Mouse (Mus musculus) thymus, adult 2 months (tissue): ENCODE results near the gene Gon7. TPM values are rescaled to one million over a fixed set of nuclear protein-coding genes. Genes with fewer than 3 reads are reported as not detected.

Experiments
- DNase-seq: peaks from one replicate; pipeline ENCODE4 v3.0.0; 2021
- H3K27ac ChIP-seq: fragments of 200-500 bp; 2 replicates; pipeline ENCODE4 v1.5.1; 2012; ENCODE audit warnings: low read length, control low read depth; ENCODE audit not compliant: control insufficient read depth, insufficient read depth
- H3K27me3 ChIP-seq: fragments of 200-500 bp; 2 replicates; pipeline ENCODE4 v1.6.1; 2012; ENCODE audit warnings: mild to moderate bottlenecking, low read length, moderate library complexity, mixed read lengths; ENCODE audit not compliant: control insufficient read depth, insufficient read depth
- H3K36me3 ChIP-seq: fragments of 200-500 bp; 2 replicates; pipeline ENCODE4 v1.6.1; 2012; ENCODE audit warnings: mild to moderate bottlenecking, low read length, moderate library complexity; ENCODE audit not compliant: control insufficient read depth, insufficient read depth
- H3K4me1 ChIP-seq: fragments of 200-500 bp; replicated peaks from 2 replicates; pipeline ENCODE4 v1.6.1; 2012; ENCODE audit warnings: low read length; ENCODE audit not compliant: control insufficient read depth, insufficient read depth
- H3K4me3 ChIP-seq: fragments of 200-500 bp; 2 replicates; pipeline ENCODE4 v1.5.1; 2012; ENCODE audit warnings: mild to moderate bottlenecking, low read length, control low read depth, moderate library complexity; ENCODE audit not compliant: control insufficient read depth, insufficient read depth
- CTCF ChIP-seq: fragments of 200-500 bp; IDR thresholded peaks from 2 replicates; pipeline ENCODE4 v1.5.1; 2012; ENCODE audit warnings: mild to moderate bottlenecking, control low read depth, low read length, moderate library complexity, borderline replicate concordance; ENCODE audit not compliant: control insufficient read depth, poor library complexity, insufficient read depth; ENCODE audit errors: extremely low read depth
- POLR2A ChIP-seq: fragments of 200-500 bp; IDR thresholded peaks from 2 replicates; pipeline ENCODE4 v1.6.1; 2012; ENCODE audit warnings: mild to moderate bottlenecking, low read length, control low read depth, moderate library complexity; ENCODE audit not compliant: control insufficient read depth, poor library complexity, insufficient read depth; ENCODE audit errors: extremely low read depth
- WGBS: fragments of 180-500 bp; shearing (Covaris S2); methylation state at CpG from one replicate; pipeline ENCODE4 v1.1.7; 2018; 5-methylcytosine and 5-hydroxymethylcytosine counted together
- polyA plus RNA-seq: library from polyadenylated mRNA; depleted of rRNA; stranded (reverse); fragments of >200 nt; gene quantifications from 2 replicates; pipeline ENCODE4 v1.2.3, GENCODE M21; 2012

The Gon7 gene
- polyA plus RNA-seq, 1 experiment = 19.4 TPM

DNA sequence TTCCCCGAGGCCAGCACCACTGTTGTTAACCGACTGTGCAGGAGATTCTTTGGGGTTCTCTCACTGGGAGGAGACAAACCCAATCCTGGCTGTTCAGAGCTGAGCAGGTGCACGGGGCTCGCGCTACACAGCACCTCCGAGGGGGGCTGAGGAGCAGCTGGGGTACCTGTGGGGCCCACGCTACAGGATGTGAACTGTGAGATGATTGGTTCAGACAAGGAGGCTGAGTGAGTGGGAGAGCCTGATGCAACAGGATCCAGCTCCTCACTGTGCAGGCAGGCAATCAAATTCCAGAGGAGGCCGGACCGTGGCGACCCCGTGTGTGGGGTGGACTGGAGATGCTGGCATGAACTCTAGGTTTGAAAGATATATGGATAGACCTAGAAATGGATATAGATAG lies 35.2 kb downstream of the Gon7 start:
- 44% methylated on average over 11 of the region's 11 CpGs for WGBS
- Histone ChIP-seq H3K27me3 (no peaks in the 10 kb centered on the region), H3K27ac (no peak overlapping the region), H3K36me3 (no peaks in the 10 kb centered on the region), H3K4me1 (peaks cover 8% of the 10 kb centered on the region; the same call in 1 of the 2 replicates), H3K4me3 (no peak overlapping the region)
- DNase-seq = peak; percentile 50
- TF ChIP-seq CTCF (no peak), POLR2A (no peak)

DNA sequence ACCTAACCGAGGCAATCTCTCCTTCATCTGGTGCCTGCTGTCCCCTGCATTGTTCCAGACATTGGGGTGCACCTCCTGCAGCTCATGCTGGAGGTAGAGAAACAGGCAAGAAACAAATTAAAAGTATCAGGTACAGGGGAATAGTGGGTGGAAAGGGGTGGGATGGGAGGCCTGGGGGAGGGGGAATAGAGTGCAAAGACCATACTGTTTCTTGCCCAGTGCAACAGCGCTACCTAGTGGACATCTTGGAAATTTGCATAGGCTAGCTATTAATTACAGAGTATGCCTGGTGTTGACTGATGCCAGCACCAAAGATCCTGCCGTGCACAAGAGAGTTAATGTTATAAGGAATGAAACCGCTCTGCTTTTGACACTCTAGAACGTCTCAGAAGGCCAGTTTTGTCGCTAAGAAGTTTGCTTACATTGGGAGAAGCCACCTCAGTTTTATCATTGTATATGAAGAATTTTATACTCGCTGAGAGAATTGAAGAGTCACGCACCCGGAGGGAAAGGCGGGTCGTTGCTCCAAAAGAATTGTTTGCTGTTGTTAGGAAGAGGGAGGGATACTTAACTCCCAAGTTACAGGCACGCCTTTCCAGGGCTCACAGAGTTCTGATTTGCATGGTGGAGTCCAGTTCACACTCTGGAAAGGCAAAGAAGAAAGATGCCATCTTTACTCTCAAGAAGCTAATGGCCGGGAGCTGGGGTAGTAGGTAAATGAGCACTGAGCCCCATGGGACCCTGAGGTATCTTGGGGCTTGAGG lies 37.9 kb downstream of the Gon7 start:
- H3K4me3 ChIP-seq = no peak overlapping the region
- TF ChIP-seq POLR2A (no peak), CTCF (no peak)
- no peak overlapping the region for H3K27ac ChIP-seq
- DNase-seq = peak; percentile 51
- peaks cover 8% of the 10 kb centered on the region for H3K4me1 ChIP-seq
- no peaks in the 10 kb centered on the region for H3K36me3 ChIP-seq
- H3K27me3 ChIP-seq = no peaks in the 10 kb centered on the region
- WGBS = 56% methylated on average over 13 of the region's 13 CpGs

DNA sequence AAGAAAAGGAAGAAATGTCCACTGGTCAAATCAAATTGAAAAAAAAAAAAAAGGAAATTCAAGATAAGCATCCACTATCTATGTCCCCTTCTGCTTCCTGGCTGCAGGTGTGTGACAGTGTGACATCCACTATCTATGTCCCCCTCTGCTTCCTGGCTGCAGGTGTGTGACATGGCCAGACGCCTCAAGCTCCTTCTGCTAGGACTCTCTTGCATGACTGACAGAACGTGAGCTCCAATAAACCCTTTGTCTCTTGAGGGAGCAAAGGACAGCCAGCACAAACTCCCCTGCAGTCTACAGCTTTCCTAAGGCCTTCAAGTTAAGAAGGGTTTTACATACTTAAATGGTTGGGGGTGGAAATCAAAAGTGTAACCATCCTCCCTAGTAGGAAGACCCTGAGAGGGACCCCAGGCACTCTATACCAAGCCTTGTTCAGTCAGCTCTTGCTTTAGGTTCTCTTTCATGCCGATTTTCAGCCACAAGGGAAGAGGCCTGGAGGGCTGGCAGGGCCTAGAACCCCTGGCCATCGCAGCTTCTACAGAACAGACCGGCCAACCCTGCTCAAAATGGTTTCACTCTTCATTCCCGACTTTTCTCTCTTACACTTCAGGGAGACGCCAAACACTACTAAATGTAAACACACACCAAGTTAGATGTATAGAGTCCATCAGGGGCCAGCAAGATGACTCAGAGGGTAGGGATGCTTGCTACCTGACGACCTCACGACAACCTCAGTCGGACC lies 42.8 kb downstream of the Gon7 start:
- DNase-seq = no peak
- Histone ChIP-seq H3K4me3 (no peak overlapping the region), H3K27ac (no peak overlapping the region), H3K27me3 (no peaks in the 10 kb centered on the region), H3K36me3 (no peaks in the 10 kb centered on the region), H3K4me1 (peaks cover 6% of the 10 kb centered on the region)
- TF ChIP-seq CTCF = no peak
- no peak for TF ChIP-seq POLR2A
- 94% methylated on average over 10 of the region's 10 CpGs for WGBS

DNA sequence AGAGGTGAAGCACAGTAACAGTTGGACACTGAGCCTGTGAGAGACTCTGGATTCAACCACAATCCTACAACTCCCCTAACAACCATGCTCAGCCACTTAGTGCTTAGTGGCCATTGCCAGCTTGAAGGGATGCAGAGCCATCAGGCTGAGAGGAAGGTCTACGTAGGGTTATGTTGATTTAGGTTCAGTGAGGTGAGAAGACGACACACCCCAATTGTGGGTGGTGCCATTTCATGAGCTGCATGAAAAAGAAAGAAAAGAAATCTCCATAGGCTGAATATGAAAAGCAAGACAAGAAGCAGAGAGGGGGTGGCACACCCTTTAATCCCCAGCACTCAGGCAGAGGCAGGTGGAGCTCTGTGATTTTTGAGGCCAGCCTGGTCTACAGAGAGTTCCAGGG lies 43.5 kb downstream of the Gon7 start:
- H3K27ac ChIP-seq = no peak overlapping the region
- 86% methylated on average over 2 of the region's 2 CpGs for WGBS
- no peak for TF ChIP-seq CTCF
- no peak for TF ChIP-seq POLR2A
- no peaks in the 10 kb centered on the region for H3K36me3 ChIP-seq
- no peaks in the 10 kb centered on the region for H3K27me3 ChIP-seq
- DNase-seq = no peak
- peaks cover 6% of the 10 kb centered on the region for H3K4me1 ChIP-seq
- H3K4me3 ChIP-seq = no peak overlapping the region

GRCm38 (mm10) chr12:102713153-102713865 lies 44.3 kb downstream of the Gon7 start:
- Histone ChIP-seq H3K27me3 (no peaks in the 10 kb centered on the region), H3K4me1 (peaks cover 6% of the 10 kb centered on the region), H3K27ac (no peak overlapping the region), H3K4me3 (no peak overlapping the region), H3K36me3 (no peaks in the 10 kb centered on the region)
- TF ChIP-seq CTCF (no peak), POLR2A (no peak)
- no peak for DNase-seq
- 52% methylated on average over 20 of the region's 20 CpGs for WGBS

DNA sequence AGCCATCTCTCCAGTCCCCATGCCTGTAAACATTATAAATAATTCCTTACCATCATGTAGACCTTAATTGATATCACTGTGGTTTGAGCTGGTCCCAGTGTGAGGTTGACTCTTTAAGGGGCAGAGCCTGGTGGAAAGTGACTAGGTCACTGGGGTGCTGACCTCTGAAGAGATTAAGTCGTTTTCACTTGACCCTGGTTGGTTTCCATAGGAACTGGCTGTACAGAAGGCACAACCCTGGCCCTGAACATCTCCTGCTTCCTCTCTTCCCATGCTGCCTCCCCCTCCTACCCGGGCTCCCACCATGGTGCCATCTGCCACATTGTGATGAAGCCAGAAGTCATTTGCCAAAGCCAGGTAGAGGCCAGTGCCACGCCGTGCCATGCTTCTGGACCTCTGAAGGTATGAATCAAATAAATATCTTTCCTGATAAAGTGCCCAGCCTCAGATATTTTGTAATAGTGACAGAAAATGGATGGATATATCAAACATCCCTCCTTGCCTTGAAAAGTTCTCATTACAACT lies 46.7 kb downstream of the Gon7 start:
- Histone ChIP-seq H3K27me3 (no peaks in the 10 kb centered on the region), H3K27ac (no peak overlapping the region), H3K4me3 (no peak overlapping the region), H3K4me1 (peaks cover 6% of the 10 kb centered on the region), H3K36me3 (no peaks in the 10 kb centered on the region)
- TF ChIP-seq POLR2A = no peak
- TF ChIP-seq CTCF = no peak
- WGBS = 91% methylated on average over 4 of the region's 4 CpGs
- no peak for DNase-seq
